Mouse (Mus musculus): ENCODE measurements around the gene Bbs9.

Gene Bbs9

GRCm38 (mm10) chr9:22532810-22533447 is 57.4 kb downstream of the Bbs9 start:
- DNase-seq (ENCODE audit: low spot score), result peak; percentile 82

GRCm38 (mm10) chr9:22537767-22538373 is 62.4 kb downstream of the Bbs9 start:
- no peak for DNase-seq (ENCODE audit: low spot score)

GRCm38 (mm10) chr9:22539546-22539945 is 64.0 kb downstream of the Bbs9 start:
- no peak for DNase-seq (ENCODE audit: low spot score)

- DNase-seq (ENCODE audit: low spot score), result no peak
Measured at GRCm38 (mm10) chr9:22541130-22541529, 65.6 kb downstream of the Bbs9 start.

- no peak for DNase-seq (ENCODE audit: low spot score)
Measured at GRCm38 (mm10) chr9:22543467-22543866, 68.0 kb downstream of the Bbs9 start.

GRCm38 (mm10) chr9:22544349-22545341 is 69.1 kb downstream of the Bbs9 start:
- DNase-seq (ENCODE audit: low spot score), result no peak

- no peak for DNase-seq (ENCODE audit: low spot score)
Measured at GRCm38 (mm10) chr9:22551273-22551672, 75.8 kb downstream of the Bbs9 start.

GRCm38 (mm10) chr9:22556076-22556475 is 80.6 kb downstream of the Bbs9 start:
- DNase-seq (ENCODE audit: low spot score), result no peak

- DNase-seq (ENCODE audit: low spot score), result peak; percentile 81
Measured at GRCm38 (mm10) chr9:22557467-22557866, 82.0 kb downstream of the Bbs9 start.

- no peak for DNase-seq (ENCODE audit: low spot score)
Measured at GRCm38 (mm10) chr9:22563612-22564347, 88.3 kb downstream of the Bbs9 start.

GRCm38 (mm10) chr9:22567726-22568125 is 92.2 kb downstream of the Bbs9 start:
- DNase-seq (ENCODE audit: low spot score), result no peak

GRCm38 (mm10) chr9:22576426-22577139 is 101.1 kb downstream of the Bbs9 start:
- no peak for DNase-seq (ENCODE audit: low spot score)

GRCm38 (mm10) chr9:22578266-22578665 is 102.8 kb downstream of the Bbs9 start:
- no peak for DNase-seq (ENCODE audit: low spot score)

- DNase-seq (ENCODE audit: low spot score), result no peak
Measured at GRCm38 (mm10) chr9:22584221-22584620, 108.7 kb downstream of the Bbs9 start.

GRCm38 (mm10) chr9:22593032-22593431 is 117.5 kb downstream of the Bbs9 start:
- no peak for DNase-seq (ENCODE audit: low spot score)

GRCm38 (mm10) chr9:22596650-22597049 is 121.1 kb downstream of the Bbs9 start:
- DNase-seq (ENCODE audit: low spot score), result no peak

- no peak for DNase-seq (ENCODE audit: low spot score)
Measured at GRCm38 (mm10) chr9:22613271-22613824, 137.8 kb downstream of the Bbs9 start.

- DNase-seq (ENCODE audit: low spot score), result no peak
Measured at GRCm38 (mm10) chr9:22619245-22619644, 143.7 kb downstream of the Bbs9 start.

- peak; percentile 68 for DNase-seq (ENCODE audit: low spot score)
Measured at GRCm38 (mm10) chr9:22624966-22625365, 149.5 kb downstream of the Bbs9 start.

GRCm38 (mm10) chr9:22626014-22626413 is 150.5 kb downstream of the Bbs9 start:
- DNase-seq (ENCODE audit: low spot score), result no peak

- no peak for DNase-seq (ENCODE audit: low spot score)
Measured at GRCm38 (mm10) chr9:22627912-22628311, 152.4 kb downstream of the Bbs9 start.

All from embryo, embryonic 10 days (tissue).